Mouse (Mus musculus): ENCODE measurements around the gene Cib4. TPM values are rescaled to one million over a fixed set of nuclear protein-coding genes. Genes with fewer than 3 reads are reported as not detected.

The Cib4 gene
- polyA plus RNA-seq, 1 experiment from 2014 or later, result not detected

GRCm38 (mm10) chr5:30485136-30485535 is 60.5 kb downstream of the Cib4 start:
- H3K27ac ChIP-seq (ENCODE audit: low read length), result no peak overlapping the region
- H3K4me1 ChIP-seq (ENCODE audit: control insufficient read depth, insufficient read depth, low read length), result no peaks in the 10 kb centered on the region
- no peak overlapping the region for H3K9ac ChIP-seq (ENCODE audit: low read depth, low read length)
- no peak overlapping the region for H3K4me3 ChIP-seq (ENCODE audit: low read depth, low read length)
- no peaks in the 10 kb centered on the region for H3K9me3 ChIP-seq (replicated peaks; ENCODE audit: control insufficient read depth, low read length, poor library complexity, severe bottlenecking)
- WGBS, result 76% methylated on average over 6 of the region's 6 CpGs
- no peak for ATAC-seq
- no peaks in the 10 kb centered on the region for H3K27me3 ChIP-seq (ENCODE audit: control insufficient read depth, insufficient read depth, low read depth, low read length)
- no peak overlapping the region for H3K4me2 ChIP-seq (ENCODE audit: low read length)
- H3K36me3 ChIP-seq (ENCODE audit: control insufficient read depth, insufficient read depth, low read length), result no peaks in the 10 kb centered on the region

DNA sequence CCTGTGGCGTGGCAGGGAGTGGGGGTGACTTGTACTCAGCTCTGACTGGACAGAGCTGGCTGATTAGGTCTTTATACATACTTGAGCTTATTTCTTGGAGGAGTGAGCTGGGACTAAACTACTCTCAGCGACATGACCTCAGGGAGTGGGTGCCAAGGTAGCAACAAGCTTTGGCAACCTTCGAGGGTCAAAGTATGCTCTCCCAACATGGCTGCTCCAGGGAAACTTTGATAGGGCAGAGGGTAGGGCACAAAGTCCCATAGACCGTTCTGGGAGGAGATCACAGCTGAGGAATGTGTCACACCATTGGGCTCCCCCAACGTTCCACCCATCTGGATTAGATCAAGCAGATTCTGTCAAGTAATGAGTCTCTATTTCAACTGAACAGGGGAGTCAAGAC is 61.0 kb downstream of the Cib4 start:
- Histone ChIP-seq H3K27ac (ENCODE audit: low read length) (no peak overlapping the region), H3K9me3 (replicated peaks; ENCODE audit: control insufficient read depth, low read length, poor library complexity, severe bottlenecking) (no peaks in the 10 kb centered on the region), H3K4me2 (ENCODE audit: low read length) (no peak overlapping the region), H3K9ac (ENCODE audit: low read depth, low read length) (no peak overlapping the region), H3K4me3 (ENCODE audit: low read depth, low read length) (no peak overlapping the region), H3K27me3 (ENCODE audit: control insufficient read depth, insufficient read depth, low read depth, low read length) (no peaks in the 10 kb centered on the region), H3K36me3 (ENCODE audit: control insufficient read depth, insufficient read depth, low read length) (no peaks in the 10 kb centered on the region), H3K4me1 (ENCODE audit: control insufficient read depth, insufficient read depth, low read length) (no peaks in the 10 kb centered on the region)
- WGBS, result 78% methylated on average over 5 of the region's 5 CpGs
- no peak for ATAC-seq

DNA sequence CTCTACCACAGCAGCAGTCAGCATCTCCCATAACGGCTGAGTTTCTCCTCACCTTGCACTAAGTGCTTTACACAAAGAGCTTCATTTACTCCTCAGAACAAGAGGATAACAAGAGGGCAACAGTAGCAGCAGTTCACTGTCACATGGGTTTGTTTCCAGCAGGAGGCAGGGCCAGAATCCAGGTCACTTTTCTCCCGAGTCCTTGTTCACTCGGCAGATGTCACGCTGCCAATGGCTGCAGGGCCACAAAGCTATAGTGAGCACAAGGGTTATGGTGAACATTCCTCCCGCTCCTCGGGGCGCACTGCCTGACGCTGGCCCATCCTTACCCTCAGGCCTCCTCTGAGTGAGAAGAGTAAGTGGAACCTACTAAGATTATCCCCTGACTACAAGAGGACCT is 62.1 kb downstream of the Cib4 start:
- H3K9ac ChIP-seq (ENCODE audit: low read depth, low read length), result no peak overlapping the region
- no peak for ATAC-seq
- no peaks in the 10 kb centered on the region for H3K4me1 ChIP-seq (ENCODE audit: control insufficient read depth, insufficient read depth, low read length)
- H3K36me3 ChIP-seq (ENCODE audit: control insufficient read depth, insufficient read depth, low read length), result no peaks in the 10 kb centered on the region
- no peak overlapping the region for H3K4me3 ChIP-seq (ENCODE audit: low read depth, low read length)
- H3K4me2 ChIP-seq (ENCODE audit: low read length), result no peak overlapping the region
- 85% methylated on average over 8 of the region's 8 CpGs for WGBS
- H3K9me3 ChIP-seq (replicated peaks; ENCODE audit: control insufficient read depth, low read length, poor library complexity, severe bottlenecking), result no peaks in the 10 kb centered on the region
- no peak overlapping the region for H3K27ac ChIP-seq (ENCODE audit: low read length)
- no peaks in the 10 kb centered on the region for H3K27me3 ChIP-seq (ENCODE audit: control insufficient read depth, insufficient read depth, low read depth, low read length)

DNA sequence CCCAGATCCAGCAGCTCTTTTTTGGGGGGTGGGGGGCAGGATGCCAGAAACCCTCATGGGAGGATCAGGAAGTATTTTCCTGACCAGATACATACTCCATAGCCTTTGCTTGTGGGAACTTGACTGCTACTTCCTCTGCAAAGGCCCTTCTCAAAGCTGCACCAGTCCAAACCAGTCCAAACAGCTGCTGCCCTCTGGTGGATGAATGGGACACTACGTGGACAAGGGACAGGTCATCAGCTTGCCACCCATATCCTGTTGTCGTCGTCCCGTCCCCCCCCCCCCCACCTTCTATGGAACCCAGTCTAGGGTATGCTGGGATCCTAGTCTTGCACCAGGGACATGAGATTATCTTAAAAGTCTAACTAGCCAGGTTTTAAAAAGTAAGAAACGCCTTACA is 63.3 kb downstream of the Cib4 start:
- no peak overlapping the region for H3K4me3 ChIP-seq (ENCODE audit: low read depth, low read length)
- peaks cover 2% of the 10 kb centered on the region; the same call in 1 of the 2 replicates for H3K9me3 ChIP-seq (replicated peaks; ENCODE audit: control insufficient read depth, low read length, poor library complexity, severe bottlenecking)
- H3K9ac ChIP-seq (ENCODE audit: low read depth, low read length), result no peak overlapping the region
- H3K27me3 ChIP-seq (ENCODE audit: control insufficient read depth, insufficient read depth, low read depth, low read length), result no peaks in the 10 kb centered on the region
- no peak overlapping the region for H3K4me2 ChIP-seq (ENCODE audit: low read length)
- no peak overlapping the region for H3K27ac ChIP-seq (ENCODE audit: low read length)
- H3K36me3 ChIP-seq (ENCODE audit: control insufficient read depth, insufficient read depth, low read length), result no peaks in the 10 kb centered on the region
- peak; percentile 60; the same call in 1 of the 2 replicates for ATAC-seq
- 16% methylated on average over 4 of the region's 5 CpGs for WGBS
- no peaks in the 10 kb centered on the region for H3K4me1 ChIP-seq (ENCODE audit: control insufficient read depth, insufficient read depth, low read length)

DNA sequence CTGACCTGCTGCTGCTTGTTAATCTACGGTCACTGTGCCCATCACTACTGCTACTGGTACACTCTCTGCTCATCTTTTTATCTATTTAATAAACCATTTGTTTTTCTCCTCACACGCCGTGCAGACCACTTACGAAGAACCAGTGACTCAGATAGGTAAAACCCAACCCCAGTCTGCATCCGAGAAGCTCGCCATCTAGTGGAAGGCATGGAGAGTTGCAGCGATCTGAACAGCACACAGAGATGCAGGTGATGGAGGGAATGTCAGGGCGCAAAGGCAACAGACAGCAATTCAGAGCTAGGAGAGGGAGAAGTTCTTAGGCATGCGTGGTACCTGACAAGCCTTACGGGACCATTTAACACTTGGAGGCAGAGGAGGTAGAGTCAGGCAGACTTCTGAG is 69.1 kb downstream of the Cib4 start:
- no peaks in the 10 kb centered on the region for H3K4me1 ChIP-seq (ENCODE audit: control insufficient read depth, insufficient read depth, low read length)
- no peak for ATAC-seq
- WGBS, result 42% methylated on average over 10 of the region's 10 CpGs

GRCm38 (mm10) chr5:30472148-30472547 is 73.5 kb downstream of the Cib4 start:
- Histone ChIP-seq H3K9me3 (replicated peaks; ENCODE audit: control insufficient read depth, low read length, poor library complexity, severe bottlenecking) (no peaks in the 10 kb centered on the region), H3K4me3 (ENCODE audit: low read depth, low read length) (no peak overlapping the region), H3K9ac (ENCODE audit: low read depth, low read length) (no peak overlapping the region), H3K27ac (ENCODE audit: low read length) (no peak overlapping the region), H3K36me3 (ENCODE audit: control insufficient read depth, insufficient read depth, low read length) (no peaks in the 10 kb centered on the region), H3K27me3 (ENCODE audit: control insufficient read depth, insufficient read depth, low read depth, low read length) (no peaks in the 10 kb centered on the region), H3K4me1 (ENCODE audit: control insufficient read depth, insufficient read depth, low read length) (peaks cover 6% of the 10 kb centered on the region), H3K4me2 (ENCODE audit: low read length) (no peak overlapping the region)
- WGBS, result 75% methylated on average over 5 of the region's 5 CpGs
- no peak for ATAC-seq

More for the DNA sequence above, 69.1 kb downstream of the Cib4 start:
- H3K27me3 ChIP-seq (ENCODE audit: control insufficient read depth, insufficient read depth, low read depth, low read length), result no peaks in the 10 kb centered on the region
- no peaks in the 10 kb centered on the region for H3K36me3 ChIP-seq (ENCODE audit: control insufficient read depth, insufficient read depth, low read length)
- H3K4me3 ChIP-seq (ENCODE audit: low read depth, low read length), result no peak overlapping the region
- no peak overlapping the region for H3K4me2 ChIP-seq (ENCODE audit: low read length)
- peaks cover 2% of the 10 kb centered on the region; the same call in 1 of the 2 replicates for H3K9me3 ChIP-seq (replicated peaks; ENCODE audit: control insufficient read depth, low read length, poor library complexity, severe bottlenecking)
- no peak overlapping the region for H3K27ac ChIP-seq (ENCODE audit: low read length)
- no peak overlapping the region for H3K9ac ChIP-seq (ENCODE audit: low read depth, low read length)

DNA sequence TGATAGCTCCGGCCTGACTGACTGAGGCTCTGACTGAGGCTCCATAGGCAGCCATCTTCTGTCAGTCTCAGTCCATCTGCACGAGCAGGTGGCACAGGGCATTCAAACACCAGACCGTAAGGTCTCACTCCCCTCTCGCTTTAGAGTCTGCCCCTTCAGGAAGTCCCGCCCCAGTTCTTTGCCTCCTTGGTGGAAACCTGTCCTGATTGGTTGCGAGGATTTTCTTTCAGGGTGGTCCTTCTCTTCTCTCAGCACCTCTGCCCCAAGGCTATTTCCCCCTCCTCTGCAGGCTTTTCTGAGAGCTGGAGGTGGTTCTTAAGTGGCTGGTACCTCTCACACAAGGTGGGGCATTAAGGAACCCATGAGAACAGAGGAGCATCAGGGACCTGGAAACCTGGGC is 75.2 kb downstream of the Cib4 start:
- Histone ChIP-seq H3K4me1 (ENCODE audit: control insufficient read depth, insufficient read depth, low read length) (peaks cover 13% of the 10 kb centered on the region), H3K9ac (ENCODE audit: low read depth, low read length) (no peak overlapping the region), H3K36me3 (ENCODE audit: control insufficient read depth, insufficient read depth, low read length) (no peaks in the 10 kb centered on the region), H3K27me3 (ENCODE audit: control insufficient read depth, insufficient read depth, low read depth, low read length) (no peaks in the 10 kb centered on the region), H3K4me3 (ENCODE audit: low read depth, low read length) (no peak overlapping the region), H3K9me3 (replicated peaks; ENCODE audit: control insufficient read depth, low read length, poor library complexity, severe bottlenecking) (no peaks in the 10 kb centered on the region), H3K4me2 (ENCODE audit: low read length) (no peak overlapping the region), H3K27ac (ENCODE audit: low read length) (no peak overlapping the region)
- no peak for ATAC-seq
- WGBS, result 49% methylated on average over 6 of the region's 6 CpGs

DNA sequence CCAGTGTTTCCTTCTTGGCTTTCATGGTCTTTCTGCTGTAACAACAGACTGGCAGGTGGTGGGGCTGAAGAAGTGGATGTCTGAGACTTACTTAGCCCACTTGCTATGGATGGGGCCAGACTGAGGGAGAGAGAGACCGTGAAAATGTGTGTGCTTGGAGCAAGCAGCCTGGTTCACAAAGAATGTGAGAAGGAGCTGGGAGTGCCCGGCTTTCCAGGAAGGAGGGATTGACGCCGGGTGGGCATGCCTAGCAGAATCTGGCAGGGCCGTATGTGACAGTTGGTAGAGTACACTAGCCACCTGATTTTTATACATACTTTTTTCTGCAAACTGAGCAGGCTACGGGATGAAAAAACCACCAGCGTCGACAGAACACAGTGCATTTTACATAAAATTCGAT is 79.3 kb downstream of the Cib4 start:
- Histone ChIP-seq H3K4me1 (ENCODE audit: control insufficient read depth, insufficient read depth, low read length) (peaks cover 24% of the 10 kb centered on the region), H3K9ac (ENCODE audit: low read depth, low read length) (peak overlapping the region; percentile 56), H3K36me3 (ENCODE audit: control insufficient read depth, insufficient read depth, low read length) (no peaks in the 10 kb centered on the region), H3K4me2 (ENCODE audit: low read length) (peak overlapping the region; percentile 66), H3K4me3 (ENCODE audit: low read depth, low read length) (peak overlapping the region; percentile 33), H3K27me3 (ENCODE audit: control insufficient read depth, insufficient read depth, low read depth, low read length) (no peaks in the 10 kb centered on the region), H3K9me3 (replicated peaks; ENCODE audit: control insufficient read depth, low read length, poor library complexity, severe bottlenecking) (no peaks in the 10 kb centered on the region), H3K27ac (ENCODE audit: low read length) (no peak overlapping the region)
- 27% methylated on average over 9 of the region's 9 CpGs for WGBS
- ATAC-seq, result no peak

DNA sequence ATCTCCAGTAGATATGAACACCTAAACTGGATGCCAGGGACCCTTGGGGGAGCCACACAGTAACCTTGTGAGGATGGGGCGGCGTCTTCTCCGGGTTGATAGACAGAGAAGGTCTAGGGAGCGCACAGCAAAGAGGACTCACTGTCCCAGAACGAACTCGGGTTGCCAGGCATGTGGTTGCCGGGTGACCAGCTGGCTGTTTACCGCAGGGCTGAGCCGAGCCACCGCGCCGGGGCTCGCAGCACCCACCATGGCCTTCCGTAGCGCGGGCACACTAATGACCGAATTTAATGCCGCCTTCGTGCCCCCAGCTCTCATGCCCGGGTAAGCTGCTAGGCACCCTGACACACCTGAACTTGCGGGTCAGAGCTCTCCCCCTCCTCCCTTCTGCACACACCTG is 79.8 kb downstream of the Cib4 start, which contains the start of gene 1700001C02Rik:
Gene 1700001C02Rik, plus strand, starts transcription at position 187 of the 400 bp plus-strand sequence.
- no peak within 1 kb of the TSS for H3K27ac ChIP-seq (ENCODE audit: low read length)

More for the DNA sequence above, 79.8 kb downstream of the Cib4 start, which contains the start of gene 1700001C02Rik:
- ATAC-seq, result peak; percentile 37; the same call in 1 of the 2 replicates
- Histone ChIP-seq H3K4me1 (ENCODE audit: control insufficient read depth, insufficient read depth, low read length) (peaks cover 26% of the 10 kb centered on the region), H3K9me3 (replicated peaks; ENCODE audit: control insufficient read depth, low read length, poor library complexity, severe bottlenecking) (no peaks in the 10 kb centered on the region), H3K4me2 (ENCODE audit: low read length) (peak within 1 kb of the TSS; percentile 66), H3K9ac (ENCODE audit: low read depth, low read length) (peak within 1 kb of the TSS; percentile 56), H3K36me3 (ENCODE audit: control insufficient read depth, insufficient read depth, low read length) (no peaks in the 10 kb centered on the region), H3K27me3 (ENCODE audit: control insufficient read depth, insufficient read depth, low read depth, low read length) (no peaks in the 10 kb centered on the region), H3K4me3 (ENCODE audit: low read depth, low read length) (peak within 1 kb of the TSS; percentile 33)
- WGBS, result 8% methylated on average over 21 of the region's 21 CpGs

All from midbrain, embryonic 16.5 days (tissue).